Mouse (Mus musculus) brain, embryonic 18.5 days (tissue): ENCODE measurements at regions not wholly inside any gene's neighbourhood (a gene's known extent, or its start where the extent isn't known, plus 50 kb on each side); places are given as distances from the start of the nearest gene placed in this dataset.

ENCODE experiments used
- DNase-seq: peaks from one replicate; pipeline ENCODE4 v3.0.0-alpha.2; 2012; ENCODE audit warnings: low read depth, low spot score

GRCm38 (mm10) chr17:84888525-84888924 lies 68.0 kb upstream of the Ppm1b start:
- DNase-seq = no peak

- peak; percentile 26 for DNase-seq
Observed at GRCm38 (mm10) chr17:84890871-84891599, 65.5 kb upstream of the Ppm1b start.

- no peak for DNase-seq
Observed at GRCm38 (mm10) chr17:84893273-84894033, 63.1 kb upstream of the Ppm1b start.

- no peak for DNase-seq
Observed at GRCm38 (mm10) chr17:84895526-84895925, 61.0 kb upstream of the Ppm1b start.

GRCm38 (mm10) chr17:84896572-84896971 lies 60.0 kb upstream of the Ppm1b start:
- no peak for DNase-seq

- no peak for DNase-seq
Observed at GRCm38 (mm10) chr17:84898407-84898806, 58.1 kb upstream of the Ppm1b start.

GRCm38 (mm10) chr17:84903625-84904337 lies 52.8 kb upstream of the Ppm1b start:
- no peak for DNase-seq
